Mouse (Mus musculus): ENCODE data around the gene Gpam.

DNA sequence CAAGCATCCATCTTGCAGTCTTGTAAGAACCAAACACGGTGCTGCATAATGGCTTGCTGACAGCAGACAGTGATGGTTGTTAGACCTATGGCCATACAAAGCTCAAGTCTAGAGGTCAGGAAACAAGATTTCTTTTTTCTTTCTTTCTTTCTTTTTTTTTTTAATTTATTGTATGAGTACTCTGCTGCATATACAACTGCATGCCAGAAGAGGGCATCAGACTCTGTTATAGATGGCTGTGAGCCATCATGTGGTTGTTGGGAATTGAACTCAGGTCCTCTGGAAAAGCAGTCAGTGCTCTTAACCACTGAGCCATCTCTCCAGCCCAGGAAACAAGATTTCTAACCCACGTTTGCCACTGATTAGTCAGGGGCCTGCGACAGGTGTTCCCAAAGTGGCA lies 54.0 kb downstream of the Gpam start:
- TF ChIP-seq CTCF (IDR thresholded peaks at IDR 0.05; ENCODE audit: low read depth) (peak; percentile 38), EP300 (IDR thresholded peaks at IDR 0.05; ENCODE audit: low read depth) (no peak)

Data from liver, postnatal 0 days (tissue).